Mouse (Mus musculus) adrenal gland, adult 8-10 months (tissue): ENCODE data around the gene Rfpl4. TPM values are rescaled to one million over a fixed set of nuclear protein-coding genes. Genes with fewer than 3 reads are reported as not detected.
"Not testable (repeated sequence)": the region's sequence is repeated elsewhere in the genome, so short reads cannot be mapped to it uniquely, and the experiment has no call there.

Experiments
- DNase-seq: peaks from one replicate; pipeline ENCODE4 v3.0.0; 2022
- total RNA-seq, 4 experiments: library from RNA; stranded (reverse); gene quantifications; 2 replicates each; pipeline ENCODE4 v1.2.4; 2022

The Rfpl4 gene
- total RNA-seq: under 1 TPM in 3 of 4 experiments, not detected in 1; 0.31 to 0.54 (median 0.31) TPM

DNA sequence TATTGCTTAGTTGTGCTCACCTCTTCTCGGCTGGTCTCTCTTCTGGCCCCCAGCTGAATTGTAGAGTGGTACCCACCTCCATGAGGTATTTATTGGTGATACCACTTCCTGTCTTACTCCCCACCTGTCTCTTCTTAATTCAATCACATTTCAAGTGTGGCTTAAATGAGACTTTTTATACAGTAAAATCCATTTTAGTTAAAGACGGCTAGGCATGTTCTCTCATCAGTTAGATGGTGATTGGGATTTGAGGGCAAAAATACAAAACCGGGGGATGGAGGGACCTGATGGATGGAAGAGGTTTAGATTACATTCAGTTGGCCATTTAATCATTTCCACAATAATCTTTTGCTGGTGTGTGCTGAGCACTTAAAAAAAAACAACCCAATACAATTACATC is at the start of gene Rfpl4:
Gene Rfpl4 (minus strand): TSS at position 101 of the 400 bp plus-strand sequence.
- DNase-seq: no peak

DNA sequence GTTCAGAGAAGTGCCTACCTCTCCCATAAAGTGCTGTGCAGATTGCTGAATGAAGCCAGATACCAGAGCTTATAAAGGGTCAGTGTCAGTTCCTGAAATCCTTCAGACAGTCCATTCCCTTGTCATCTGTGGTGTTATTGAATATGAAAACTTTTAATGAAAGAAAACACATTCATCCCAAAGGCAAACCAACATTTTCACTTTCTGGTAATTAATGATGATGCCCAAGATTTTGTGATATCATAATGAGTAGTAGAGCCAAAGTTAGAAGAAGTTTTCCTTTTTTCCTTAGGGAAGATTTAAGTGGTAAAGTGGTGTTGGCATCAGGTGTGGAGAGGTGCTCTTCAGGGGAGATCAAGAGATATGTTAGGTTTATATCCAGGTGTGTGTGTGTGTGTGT is 32.8 kb upstream of the Rfpl4 start, which contains the start of gene Vmn1r55:
Gene Vmn1r55 (minus strand): TSS at position 101 of the 400 bp plus-strand sequence.
- not testable (repeated sequence) for DNase-seq

DNA sequence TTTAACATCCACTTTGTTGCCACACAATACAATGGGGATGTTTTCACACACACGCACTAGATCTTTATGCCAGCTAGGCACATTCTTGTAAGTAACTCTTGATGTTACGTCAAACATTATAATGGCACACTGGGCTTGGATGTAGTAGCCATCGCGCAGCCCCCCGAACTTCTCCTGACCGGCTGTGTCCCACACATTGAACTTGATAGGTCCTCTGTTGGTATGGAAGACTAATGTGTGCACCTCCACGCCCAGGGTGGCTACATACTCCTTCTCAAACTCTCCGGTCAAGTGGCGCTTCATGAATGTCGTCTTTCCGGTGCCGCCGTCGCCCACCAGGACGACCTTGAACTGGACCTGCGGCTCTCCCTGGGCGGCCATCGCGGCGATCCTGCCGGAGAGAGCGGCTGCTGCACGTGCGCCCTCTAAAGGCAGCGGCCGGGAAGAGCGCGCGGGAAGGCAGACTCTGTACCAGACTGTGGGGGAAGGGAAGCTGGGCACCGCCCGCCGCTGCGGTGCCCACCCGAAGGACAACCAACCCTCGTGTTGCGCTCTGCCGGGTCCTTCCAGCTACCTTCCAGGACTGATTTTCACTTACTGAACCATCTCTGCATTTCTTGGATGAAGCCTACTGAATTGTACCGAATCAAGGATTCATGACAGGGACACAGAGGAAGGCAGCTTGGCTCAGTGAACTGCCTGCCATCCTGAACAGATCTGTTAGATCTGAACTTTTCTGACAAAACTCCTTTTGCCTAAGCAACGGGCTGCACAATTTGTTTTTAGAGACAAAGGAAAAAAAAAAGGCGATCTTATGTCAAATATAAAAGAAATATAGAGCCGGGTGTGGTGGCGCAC is 9.0 kb upstream of the Rfpl4 start, which contains the start of gene Rasl2-9:
Gene Rasl2-9 (minus strand): TSS at position 402 of the 858 bp plus-strand sequence.
- DNase-seq: peak; percentile 64

DNA sequence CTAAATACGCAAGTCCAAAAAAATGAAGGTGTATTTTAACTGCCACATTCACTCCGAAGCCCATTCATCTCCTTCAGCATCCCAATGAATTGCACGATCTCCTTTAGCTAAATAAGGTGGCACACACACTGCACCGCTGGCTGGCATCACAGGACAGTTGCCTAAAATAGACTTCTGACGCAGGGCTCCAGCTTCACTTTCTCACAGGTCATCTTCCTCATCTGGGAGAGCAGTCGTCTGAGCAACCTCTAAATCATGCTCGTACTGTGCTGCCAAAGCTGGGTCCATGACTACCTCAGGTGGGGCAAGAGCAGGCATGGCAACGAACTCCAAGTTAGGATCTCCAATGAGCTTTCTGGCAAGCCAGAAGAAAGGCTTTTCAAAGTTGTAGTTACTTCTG is 8.3 kb upstream of the Rfpl4 start:
- DNase-seq: no peak

DNA sequence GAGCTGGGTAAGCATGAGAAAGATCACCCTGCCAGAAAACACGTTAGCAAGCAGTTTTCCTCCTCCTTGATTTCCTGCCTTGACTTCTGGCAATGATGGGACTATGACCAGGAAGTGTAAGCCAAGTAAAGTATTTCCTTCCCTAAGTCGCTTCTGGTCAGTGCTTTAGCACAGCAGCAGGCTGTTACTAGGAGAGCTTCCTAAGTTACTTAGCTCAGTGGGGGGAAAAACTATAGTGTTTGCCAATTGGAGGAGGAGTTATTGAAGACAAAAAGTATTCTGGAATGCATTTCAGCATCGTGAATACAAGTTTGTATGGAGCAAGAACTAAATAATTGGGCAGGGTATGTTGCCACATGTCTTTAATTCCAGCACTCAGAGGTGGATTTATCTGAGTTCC is 4.0 kb downstream of the Rfpl4 start:
- no peak for DNase-seq

DNA sequence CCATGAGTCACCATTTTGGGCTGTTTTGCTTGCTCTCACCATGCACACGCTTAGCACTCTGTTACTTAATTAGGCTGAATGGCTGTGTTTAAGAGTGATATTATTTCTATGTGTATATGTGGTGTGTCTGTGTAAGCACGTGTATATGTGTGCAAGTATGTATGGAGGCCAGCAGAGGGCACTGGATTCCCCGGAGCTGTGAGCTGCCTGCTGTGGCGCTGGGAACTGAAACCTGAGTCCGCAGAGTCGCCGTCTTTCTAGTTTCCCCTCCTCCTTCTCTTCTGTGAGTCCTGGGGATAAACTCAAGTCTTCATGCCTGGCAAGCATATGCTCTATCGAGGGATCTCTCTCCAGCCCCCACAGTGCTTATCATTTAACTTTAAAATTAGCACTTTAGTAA is 7.4 kb downstream of the Rfpl4 start:
- no peak for DNase-seq

DNA sequence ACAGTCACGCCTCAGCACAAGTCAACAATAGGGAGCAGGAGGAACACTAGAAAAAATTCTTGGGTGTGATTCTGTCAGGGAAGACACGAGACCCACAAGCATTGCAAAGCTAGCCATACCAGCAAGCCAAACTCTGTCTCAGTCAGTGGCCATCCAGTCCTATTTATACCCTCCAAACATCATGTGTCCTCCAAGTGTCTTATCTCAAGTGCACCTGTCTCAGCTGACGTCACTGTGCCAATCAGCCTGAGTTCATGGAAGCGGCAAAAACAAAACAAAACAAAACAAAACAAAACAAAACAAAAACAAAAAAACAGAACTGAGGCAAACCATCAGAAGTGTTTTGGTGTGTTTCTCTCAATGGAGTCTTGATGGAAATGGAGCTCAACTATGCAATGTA is 8.5 kb downstream of the Rfpl4 start:
- DNase-seq: no peak

DNA sequence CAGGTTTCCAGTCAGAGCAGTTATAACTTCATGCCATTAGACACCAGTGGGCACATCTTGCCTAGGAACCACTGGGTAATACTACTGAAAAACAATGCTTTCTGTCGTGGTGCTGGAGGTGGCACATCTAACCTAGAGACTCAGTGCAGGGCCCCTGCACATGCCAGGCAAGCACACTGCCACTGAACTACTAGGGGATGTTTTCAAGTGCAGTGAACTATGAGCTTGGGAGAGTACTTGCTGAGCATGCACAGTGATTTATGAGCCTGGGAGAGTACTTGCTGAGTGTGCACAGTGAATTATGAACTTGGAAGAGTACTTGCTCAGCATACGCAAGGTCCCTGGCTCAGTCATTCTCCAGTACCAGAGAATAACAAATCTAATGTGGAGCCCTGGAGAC is 14.2 kb downstream of the Rfpl4 start:
- no peak for DNase-seq

DNA sequence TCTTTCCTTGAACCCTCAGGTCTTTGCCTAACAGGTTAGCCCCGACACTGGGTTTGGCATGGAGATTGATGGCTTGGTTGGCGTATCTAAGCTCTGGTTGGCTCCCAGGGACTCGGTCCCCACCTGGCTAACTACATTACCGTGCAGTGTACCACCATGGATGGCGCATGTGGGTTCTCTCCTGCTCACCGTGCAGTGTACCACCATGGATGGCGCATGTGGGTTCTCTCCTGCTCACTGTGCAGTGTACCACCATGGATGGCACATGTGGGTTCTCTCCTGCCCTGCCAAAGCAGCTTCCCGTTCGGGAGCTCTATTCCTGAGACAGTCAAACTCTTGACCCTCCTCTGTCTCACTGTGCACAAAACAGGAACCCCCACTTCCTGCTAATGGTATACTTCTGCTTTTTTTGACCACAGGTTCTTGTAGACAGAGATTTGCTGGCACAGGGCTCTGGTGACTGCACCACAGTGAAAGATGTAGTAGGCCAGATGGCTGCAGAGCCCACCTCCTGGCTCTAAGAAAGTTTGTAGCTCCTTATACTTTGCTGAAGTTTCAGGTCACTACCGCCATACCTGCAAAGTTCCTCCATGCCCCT is 15.6 kb downstream of the Rfpl4 start:
- DNase-seq: no peak

DNA sequence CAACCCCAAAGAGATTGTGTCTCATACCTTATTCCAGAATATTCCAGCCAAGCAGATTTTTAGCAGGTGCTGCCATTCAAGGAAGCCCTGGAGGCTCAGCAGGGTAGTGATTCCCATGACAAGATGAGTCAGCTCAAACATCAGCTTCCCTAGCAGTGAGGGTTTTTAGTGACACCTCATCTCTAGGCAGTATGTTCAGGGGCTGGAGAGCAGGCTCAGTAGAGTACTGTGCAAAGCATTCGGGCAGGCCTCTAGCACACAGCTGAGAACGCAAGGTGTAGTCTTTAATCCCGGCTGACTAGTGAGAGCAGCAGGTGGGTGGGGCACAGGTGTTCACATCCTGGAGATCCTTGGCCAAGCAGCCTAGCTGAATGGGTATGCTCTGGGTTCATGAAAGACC is 17.0 kb downstream of the Rfpl4 start:
- DNase-seq: no peak

DNA sequence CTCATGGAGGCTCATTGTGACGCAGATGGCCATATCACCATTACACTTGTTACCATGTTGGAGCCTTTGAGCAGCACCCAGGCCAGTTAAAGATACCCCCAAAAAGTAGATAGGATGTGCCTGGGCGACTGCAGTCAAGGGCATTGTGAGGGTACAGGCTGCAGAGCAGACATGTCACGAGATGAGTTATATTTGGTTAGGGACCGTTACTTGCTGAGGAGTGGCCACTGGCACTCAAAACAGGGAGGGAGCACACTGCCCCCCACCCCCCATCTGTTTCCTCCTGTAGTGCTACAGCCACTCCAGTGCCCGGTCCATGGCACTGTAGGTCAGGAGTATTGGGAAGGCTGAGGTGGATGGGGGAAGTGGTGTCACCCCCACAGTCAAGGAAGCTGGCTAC is 18.0 kb downstream of the Rfpl4 start:
- DNase-seq: no peak

DNA sequence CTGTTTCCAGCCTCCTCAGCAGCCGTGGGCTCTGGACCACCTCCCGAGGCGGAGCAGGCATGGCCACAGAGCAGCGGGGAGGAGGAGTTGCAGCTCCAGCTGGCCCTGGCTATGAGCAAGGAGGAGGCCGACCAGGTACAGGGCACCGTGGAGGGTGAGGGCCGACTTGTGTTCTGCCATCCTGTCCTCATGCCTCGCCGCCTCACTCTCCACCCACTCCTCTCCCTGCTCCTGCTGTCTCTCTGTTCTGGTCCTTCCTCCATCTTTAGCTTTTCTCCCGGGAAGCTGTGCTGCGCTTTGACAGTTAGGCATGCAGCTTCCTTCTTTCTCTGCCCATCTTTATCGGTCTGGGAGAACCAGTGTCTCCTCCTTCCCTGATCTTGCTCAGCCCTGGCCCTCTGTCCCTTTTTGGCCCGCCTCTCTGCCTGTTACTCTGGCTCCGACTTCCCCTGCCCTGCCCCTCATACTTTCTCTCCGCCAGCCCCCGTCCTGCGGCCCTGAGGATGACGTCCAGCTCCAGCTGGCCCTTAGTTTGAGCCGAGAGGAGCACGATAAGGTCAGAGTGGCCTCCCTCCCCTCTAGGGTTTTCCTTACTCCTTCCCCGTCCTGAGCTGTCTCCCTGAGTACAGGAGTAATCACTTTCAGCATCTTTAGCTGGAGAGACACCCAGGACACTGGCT is 23.8 kb downstream of the Rfpl4 start:
- no peak for DNase-seq

DNA sequence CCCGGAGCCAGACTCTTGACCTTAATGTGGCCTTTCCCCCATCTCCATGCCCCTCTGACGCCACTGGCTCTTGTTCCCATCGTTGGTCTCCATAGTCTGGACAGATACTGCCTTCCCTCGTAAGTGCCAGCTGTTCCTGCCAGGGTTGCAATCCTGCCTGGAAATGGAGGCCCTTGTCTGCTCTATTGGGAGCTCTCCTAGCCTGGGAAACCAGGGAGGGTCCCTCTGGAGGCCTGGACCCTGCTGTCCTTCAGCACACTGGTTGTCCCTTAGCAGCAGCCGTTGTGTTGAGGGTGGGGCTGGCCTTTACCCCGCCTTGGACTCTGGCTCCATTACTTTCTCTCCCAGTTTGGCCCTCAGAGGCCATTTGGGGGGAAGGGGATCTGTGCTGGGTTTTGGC is 24.4 kb downstream of the Rfpl4 start:
- DNase-seq: no peak

DNA sequence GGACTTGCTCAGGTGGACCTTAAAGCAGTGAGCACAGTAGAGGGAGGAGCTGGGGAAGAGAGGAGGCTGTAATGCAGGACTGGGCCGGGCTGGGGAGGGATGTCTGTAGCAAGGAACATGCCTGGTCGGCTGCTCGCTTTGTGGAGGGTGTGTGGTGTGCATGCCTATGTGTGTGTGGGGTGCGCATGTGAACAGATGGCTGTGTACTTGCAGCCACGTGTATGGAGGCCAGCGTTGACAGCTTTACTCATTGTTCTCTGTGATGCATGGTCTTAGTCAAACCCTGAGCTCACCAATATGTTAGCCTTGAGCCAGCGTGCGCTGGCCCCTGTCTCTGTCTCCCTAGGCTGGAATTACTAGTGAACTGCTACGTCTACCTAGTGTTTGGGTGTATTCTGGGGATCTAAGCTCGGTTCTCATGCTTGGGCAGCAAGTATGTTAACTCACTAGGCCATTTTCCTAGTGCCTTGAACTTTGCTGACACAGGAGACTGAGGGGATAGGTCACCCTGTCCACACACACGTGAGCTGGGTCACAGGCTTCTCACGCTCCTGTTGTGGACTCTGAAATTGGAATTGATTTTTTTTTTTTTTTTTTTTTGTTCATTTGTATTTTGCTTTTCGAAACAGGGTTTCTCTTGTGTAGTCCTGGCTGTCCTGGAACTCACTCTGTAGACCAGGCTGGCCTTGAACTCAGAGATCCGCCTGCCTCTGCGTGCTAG is 25.6 kb downstream of the Rfpl4 start:
- DNase-seq: no peak

DNA sequence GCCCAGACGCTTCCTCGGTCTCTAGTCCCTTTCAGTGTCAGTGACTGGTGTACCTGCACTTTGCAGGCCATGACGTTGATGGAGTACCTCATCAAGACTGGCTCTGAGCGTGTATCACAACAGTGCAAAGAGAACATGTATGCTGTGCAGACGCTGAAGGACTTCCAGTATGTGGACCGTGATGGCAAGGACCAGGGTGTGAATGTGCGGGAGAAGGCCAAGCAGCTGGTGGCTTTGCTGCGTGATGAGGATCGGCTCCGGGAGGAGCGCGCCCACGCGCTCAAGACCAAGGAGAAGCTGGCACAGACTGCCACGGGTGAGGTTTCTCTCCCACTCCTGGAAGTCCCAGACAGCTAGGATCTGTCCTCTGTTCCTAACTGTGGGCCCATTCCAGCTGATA is 26.9 kb downstream of the Rfpl4 start:
- DNase-seq: no peak

DNA sequence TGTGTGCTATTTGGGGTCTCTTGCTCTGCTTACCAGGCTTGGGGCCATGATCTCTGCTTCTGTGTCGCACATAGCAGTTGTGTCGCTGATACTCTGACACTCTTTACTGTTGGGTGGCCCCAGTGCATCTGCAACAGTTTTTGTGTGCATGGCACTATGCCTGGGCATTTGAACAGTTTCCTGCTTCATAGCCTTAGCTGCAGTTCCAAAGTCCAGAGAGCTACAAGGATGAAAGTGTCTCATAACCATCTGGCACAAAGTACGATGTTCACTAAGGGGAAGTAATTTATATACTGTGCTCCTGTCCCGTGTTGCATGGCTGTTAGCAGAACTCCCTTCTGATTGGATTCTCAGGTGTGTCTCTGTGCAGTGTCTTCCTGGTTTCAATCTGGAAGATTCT is 28.9 kb downstream of the Rfpl4 start:
- no peak for DNase-seq

DNA sequence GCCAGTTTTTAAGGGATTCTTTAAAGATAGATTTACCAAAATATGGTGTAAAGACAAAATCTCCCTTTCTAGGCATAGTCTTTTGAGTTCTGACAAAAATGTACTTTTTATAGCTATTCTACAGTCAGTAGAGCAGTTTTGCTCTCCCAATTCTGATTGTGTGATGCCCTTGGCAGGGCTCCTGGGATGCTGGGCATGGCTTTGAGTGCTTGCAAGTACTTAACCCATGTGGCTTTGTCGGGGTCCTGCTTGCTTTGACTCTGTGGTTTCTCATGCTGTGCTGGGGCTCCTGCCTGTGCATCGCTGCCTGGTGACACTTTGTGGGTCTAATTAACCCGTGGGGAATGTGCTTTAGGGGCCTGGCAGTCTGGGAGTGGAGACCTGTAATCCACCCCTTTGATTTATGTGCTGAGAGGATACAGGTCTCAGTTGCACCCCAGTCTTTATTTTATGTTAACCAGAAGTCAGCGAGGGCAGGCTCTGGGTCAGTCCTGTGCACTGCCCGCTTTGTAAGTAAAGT is 29.8 kb downstream of the Rfpl4 start:
- DNase-seq: no peak

DNA sequence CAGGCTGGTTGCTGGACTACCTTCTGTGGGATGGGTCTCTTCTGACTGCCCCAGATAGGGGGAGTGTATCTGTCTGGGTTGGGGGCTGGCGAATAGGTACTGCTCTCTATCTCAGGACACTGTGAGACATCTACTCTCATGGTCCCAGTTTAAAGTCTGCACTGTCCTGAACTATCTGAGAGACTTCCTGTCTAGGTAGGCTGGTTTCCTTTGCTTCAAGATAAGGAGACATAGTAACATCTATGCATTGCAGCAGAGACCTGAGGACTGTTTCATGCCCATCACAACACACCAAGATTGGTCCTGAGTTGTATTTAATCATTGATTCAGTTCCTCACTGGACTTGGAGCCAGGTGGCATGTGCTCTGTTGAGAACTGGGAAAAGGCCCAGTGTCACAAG is 31.2 kb downstream of the Rfpl4 start:
- no peak for DNase-seq

DNA sequence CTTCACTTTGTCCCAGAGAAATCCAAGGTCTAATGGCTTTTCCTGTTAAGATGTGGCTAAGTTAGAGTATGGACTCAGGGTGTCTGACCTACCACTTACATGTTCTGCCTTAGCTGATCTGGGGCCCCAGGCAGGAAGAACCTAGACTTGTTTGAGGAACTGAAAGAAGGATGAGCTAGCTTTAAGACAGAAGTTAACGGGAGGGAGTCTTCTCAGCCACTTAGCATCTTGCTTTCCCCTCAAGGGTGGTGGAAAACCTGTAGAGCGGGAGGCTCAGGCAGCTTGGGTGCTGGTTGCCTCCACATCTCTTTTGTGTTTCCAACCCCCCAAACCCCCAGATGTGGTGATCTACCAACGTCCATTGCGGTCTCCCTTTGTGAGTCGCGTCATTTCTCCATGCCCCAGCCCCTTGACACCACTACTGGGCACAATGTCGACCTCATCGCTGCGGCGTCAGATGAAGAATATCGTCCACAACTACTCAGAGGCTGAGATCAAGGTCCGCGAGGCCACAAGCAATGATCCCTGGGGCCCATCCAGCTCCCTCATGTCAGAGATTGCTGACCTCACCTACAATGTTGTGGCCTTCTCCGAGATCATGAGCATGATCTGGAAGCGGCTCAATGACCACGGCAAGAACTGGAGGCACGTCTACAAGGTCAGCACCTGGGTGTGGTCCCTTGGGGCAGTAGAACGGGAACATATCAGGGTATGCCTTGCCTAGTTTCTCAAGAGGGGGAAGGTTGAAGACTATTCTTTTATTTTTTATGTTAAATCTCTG is 33.2 kb downstream of the Rfpl4 start:
- no peak for DNase-seq

DNA sequence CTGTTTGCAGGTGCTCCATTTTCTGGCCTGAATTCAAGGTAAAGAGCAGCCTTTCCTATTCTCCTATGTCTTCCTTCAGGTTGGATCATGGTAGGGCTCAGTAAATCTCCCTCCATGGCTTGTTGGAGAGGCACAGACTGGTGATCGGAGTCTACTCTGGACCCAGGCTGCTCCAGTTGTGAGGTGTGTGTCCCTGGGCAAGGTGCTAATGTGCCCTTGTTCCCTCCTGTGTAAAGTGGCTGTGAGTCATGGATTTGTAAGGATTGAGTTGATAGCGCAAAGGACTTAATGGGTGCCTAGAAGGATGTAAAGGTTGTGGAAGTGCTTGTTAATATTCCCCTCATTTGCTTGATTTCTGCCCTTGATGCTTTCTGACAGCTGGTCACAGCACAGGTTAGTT is 34.8 kb downstream of the Rfpl4 start:
- DNase-seq: no peak

DNA sequence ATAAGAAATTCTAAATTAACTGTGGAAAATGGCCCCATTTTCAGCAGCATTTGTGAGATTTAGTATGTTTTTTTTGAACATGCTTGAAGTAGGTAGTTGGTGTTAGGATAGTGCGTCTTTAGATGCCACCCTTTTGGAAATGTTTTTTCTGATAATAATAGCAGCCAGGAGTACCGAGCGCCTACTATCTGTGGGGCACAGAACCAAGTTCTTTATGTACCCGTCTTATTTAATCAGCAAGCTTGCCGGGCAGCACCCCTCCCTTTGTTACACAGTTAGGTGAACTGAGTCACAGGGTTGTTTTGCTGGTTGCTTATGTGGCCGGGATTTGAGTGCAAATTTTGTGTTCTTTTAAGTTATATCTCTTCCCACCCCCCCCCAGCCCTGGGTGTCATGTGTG is 35.5 kb downstream of the Rfpl4 start:
- no peak for DNase-seq

DNA sequence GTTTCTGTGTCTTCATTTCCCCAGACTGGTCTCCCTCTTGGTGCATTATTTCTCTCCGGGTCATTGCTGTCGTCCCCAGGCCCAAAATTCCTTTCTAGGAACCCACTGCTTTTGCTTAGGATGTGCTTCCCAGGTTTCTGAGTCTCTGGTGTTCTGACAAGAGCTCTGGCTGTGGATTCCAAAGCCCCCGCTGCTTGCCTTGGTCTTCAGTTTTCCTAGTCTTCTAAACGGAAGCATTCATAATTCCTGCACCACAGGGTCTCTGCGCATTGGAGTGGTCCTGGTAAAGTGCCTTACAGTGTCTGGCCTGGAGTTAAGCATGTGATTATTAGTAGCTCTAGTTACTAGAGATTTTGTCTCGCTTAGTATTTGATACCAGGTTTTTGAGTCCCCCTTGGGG is 35.9 kb downstream of the Rfpl4 start:
- no peak for DNase-seq
